Mouse (Mus musculus): ENCODE measurements around the gene Luzp4. TPM values are rescaled to one million over a fixed set of nuclear protein-coding genes. Genes with fewer than 3 reads are reported as not detected.

The Luzp4 gene
- polyA plus RNA-seq (2015; fragmentation: Nextera tagmentation; extraction: Ambion mirVana), result not detected in 2 replicates

DNA sequence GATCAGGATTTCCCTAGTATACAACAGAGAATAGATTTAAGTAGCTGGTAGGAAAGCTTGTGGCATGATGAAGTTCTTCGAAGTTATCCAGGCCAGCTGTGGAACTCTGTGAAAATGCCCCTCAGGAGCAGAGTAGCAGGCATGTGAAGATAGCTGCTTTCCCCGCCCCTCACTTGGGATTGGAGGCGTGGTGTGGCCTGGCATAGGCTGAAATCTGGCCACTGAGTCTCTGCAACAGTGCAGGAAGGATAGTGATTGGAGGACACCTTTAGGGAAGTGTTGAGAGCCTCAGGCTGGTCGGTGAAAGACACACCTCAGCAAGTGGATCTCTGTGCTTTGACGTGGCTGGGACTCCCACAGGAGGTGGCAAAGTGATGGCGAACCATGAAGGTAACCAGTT, at the start of gene Luzp4:
Gene Luzp4 (plus strand): TSS at position 301 of the 400 bp plus-strand sequence.

Other genes with a start within 250 kb of the Luzp4 start
- gene Gm8334, start 242.5 kb upstream of the Luzp4 start, polyA plus RNA-seq (2015; fragmentation: Nextera tagmentation; extraction: Ambion mirVana), result not detected in 2 replicates
- gene Gm15127, start 194.0 kb upstream of the Luzp4 start, polyA plus RNA-seq (2015; fragmentation: Nextera tagmentation; extraction: Ambion mirVana), result not detected in 2 replicates
- gene Ott, start 216.6 kb downstream of the Luzp4 start, polyA plus RNA-seq (2015; fragmentation: Nextera tagmentation; extraction: Ambion mirVana), result not detected in 2 replicates

Measured in spleen, postnatal 0 days (tissue).